Mouse (Mus musculus) thymus, adult 2 months (tissue): ENCODE measurements at regions not wholly inside any gene's neighbourhood (a gene's known extent, or its start where the extent isn't known, plus 50 kb on each side); places are given as distances from the start of the nearest gene placed in this dataset.

Source experiments
- CTCF ChIP-seq: fragments of 200-500 bp; IDR thresholded peaks from 2 replicates; pipeline ENCODE4 v1.5.1; 2012; ENCODE audit warnings: mild to moderate bottlenecking, control low read depth, low read length, moderate library complexity, borderline replicate concordance; ENCODE audit not compliant: control insufficient read depth, poor library complexity, insufficient read depth; ENCODE audit errors: extremely low read depth
- POLR2A ChIP-seq: fragments of 200-500 bp; IDR thresholded peaks from 2 replicates; pipeline ENCODE4 v1.6.1; 2012; ENCODE audit warnings: mild to moderate bottlenecking, low read length, control low read depth, moderate library complexity; ENCODE audit not compliant: control insufficient read depth, poor library complexity, insufficient read depth; ENCODE audit errors: extremely low read depth

- TF ChIP-seq POLR2A (no peak), CTCF (no peak)
Observed at GRCm38 (mm10) chr2:178662396-178662795, 232.1 kb downstream of the Cdh26 start.
